Mouse (Mus musculus) thymus, postnatal 4 days (tissue): Measurements from ENCODE around the gene Anks3.

Experiments used
- DNase-seq: peaks from one replicate; pipeline ENCODE4 v3.0.0; 2021

Gene Anks3

GRCm38 (mm10) chr16:4923996-4924395, 40.0 kb downstream of the Anks3 start:
- no peak for DNase-seq

GRCm38 (mm10) chr16:4922481-4922880, 41.5 kb downstream of the Anks3 start:
- DNase-seq, result peak; percentile 73

GRCm38 (mm10) chr16:4920556-4920955, 43.4 kb downstream of the Anks3 start:
- no peak for DNase-seq

GRCm38 (mm10) chr16:4916608-4917007, 47.4 kb downstream of the Anks3 start:
- no peak for DNase-seq

- no peak for DNase-seq
Measured at GRCm38 (mm10) chr16:4915931-4916330, 48.1 kb downstream of the Anks3 start.

- DNase-seq, result peak; percentile 89
Measured at GRCm38 (mm10) chr16:4913783-4914735, 49.9 kb downstream of the Anks3 start.

- DNase-seq, result no peak
Measured at GRCm38 (mm10) chr16:4912907-4913782, 50.9 kb downstream of the Anks3 start.

GRCm38 (mm10) chr16:4912074-4912648, 51.8 kb downstream of the Anks3 start:
- no peak for DNase-seq

- DNase-seq, result no peak
Measured at GRCm38 (mm10) chr16:4910758-4911157, 53.2 kb downstream of the Anks3 start.

- peak; percentile 52 for DNase-seq
Measured at GRCm38 (mm10) chr16:4909745-4910144, 54.3 kb downstream of the Anks3 start.

GRCm38 (mm10) chr16:4907972-4908371, 56.0 kb downstream of the Anks3 start:
- DNase-seq, result peak; percentile 31

- no peak for DNase-seq
Measured at GRCm38 (mm10) chr16:4907386-4907785, 56.6 kb downstream of the Anks3 start.

- no peak for DNase-seq
Measured at GRCm38 (mm10) chr16:4906559-4906958, 57.4 kb downstream of the Anks3 start.

- DNase-seq, result no peak
Measured at GRCm38 (mm10) chr16:4905591-4905990, 58.4 kb downstream of the Anks3 start.

GRCm38 (mm10) chr16:4904878-4905277, 59.1 kb downstream of the Anks3 start:
- DNase-seq, result no peak

- DNase-seq, result no peak
Measured at GRCm38 (mm10) chr16:4903491-4904102, 60.4 kb downstream of the Anks3 start.

- DNase-seq, result no peak
Measured at GRCm38 (mm10) chr16:4902390-4902789, 61.6 kb downstream of the Anks3 start.

- no peak for DNase-seq
Measured at GRCm38 (mm10) chr16:4901167-4901566, 62.8 kb downstream of the Anks3 start.

- no peak for DNase-seq
Measured at GRCm38 (mm10) chr16:4899711-4900110, 64.3 kb downstream of the Anks3 start.

- DNase-seq, result peak; percentile 57
Measured at GRCm38 (mm10) chr16:4898881-4899280, 65.1 kb downstream of the Anks3 start.

GRCm38 (mm10) chr16:4897146-4897730, 66.8 kb downstream of the Anks3 start:
- peak; percentile 39 for DNase-seq
